Mouse (Mus musculus) heart, embryonic 15.5 days (tissue): ENCODE measurements around the gene Dlx2. TPM values are rescaled to one million over a fixed set of nuclear protein-coding genes. Genes with fewer than 3 reads are reported as not detected.
A peak's percentile ranks its signal among the peaks of the same experiment; 100 is the strongest.

Experiments used
- ATAC-seq: fragments of 200-750 bp; cut with Nextera tagmentation; replicated peaks from 2 replicates; pipeline ENCODE4 v1.8.0; 2017; ENCODE audit warnings: low read depth, moderate TSS enrichment; ENCODE audit not compliant: insufficient number of reproducible peaks, insufficient read depth, low FRiP score
- H3K27ac ChIP-seq: fragments of 300-500 bp; sonication (generic); 2 replicates; pipeline ENCODE4 v1.5.1; 2015; ENCODE audit warnings: mild to moderate bottlenecking, inconsistent platforms
- H3K27me3 ChIP-seq: fragments of 300-500 bp; sonication (generic); 2 replicates; pipeline ENCODE4 v1.6.1; 2015; ENCODE audit warnings: inconsistent platforms
- H3K36me3 ChIP-seq: fragments of 300-500 bp; sonication (generic); 2 replicates; pipeline ENCODE4 v1.6.1; 2015; ENCODE audit warnings: mild to moderate bottlenecking, inconsistent platforms
- H3K4me1 ChIP-seq: fragments of 300-500 bp; sonication (generic); replicated peaks from 2 replicates; pipeline ENCODE4 v1.6.1; 2015; ENCODE audit warnings: inconsistent platforms
- H3K4me2 ChIP-seq: fragments of 300-500 bp; sonication (generic); 2 replicates; pipeline ENCODE4 v1.6.1; 2015; ENCODE audit warnings: inconsistent platforms, mild to moderate bottlenecking, moderate library complexity
- H3K4me3 ChIP-seq: fragments of 300-500 bp; sonication (generic); 2 replicates; pipeline ENCODE4 v1.5.1; 2015; ENCODE audit warnings: mild to moderate bottlenecking, inconsistent platforms
- H3K9ac ChIP-seq: fragments of 300-500 bp; sonication (generic); 2 replicates; pipeline ENCODE4 v1.6.1; 2015; ENCODE audit warnings: mild to moderate bottlenecking, inconsistent platforms
- H3K9me3 ChIP-seq: fragments of 300-500 bp; sonication (generic); replicated peaks from 2 replicates; pipeline ENCODE4 v1.6.1; 2016; ENCODE audit warnings: inconsistent platforms
- WGBS: fragments of 180-500 bp; shearing (Covaris S2); methylation state at CpG from one replicate; pipeline ENCODE4 v1.1.7; 2015; ENCODE audit warnings: mixed read lengths; 5-methylcytosine and 5-hydroxymethylcytosine counted together
- polyA plus RNA-seq: library from polyadenylated mRNA; unstranded; fragments of >200 nt; fragmentation: Nextera tagmentation; extraction: Ambion mirVana; gene quantifications from 2 replicates; pipeline ENCODE4 v1.2.1, GENCODE M21; 2015

Dlx2 gene
- polyA plus RNA-seq, 1 experiment from 2014 or later = 0.11 TPM

GRCm38 (mm10) chr2:71534242-71535052 is 12.1 kb downstream of the Dlx2 start:
- Histone ChIP-seq H3K4me2 (no peak overlapping the region), H3K27me3 (peaks cover 97% of the 10 kb centered on the region), H3K9ac (no peak overlapping the region), H3K4me3 (no peak overlapping the region), H3K9me3 (no peaks in the 10 kb centered on the region), H3K4me1 (peaks cover 21% of the 10 kb centered on the region), H3K36me3 (no peaks in the 10 kb centered on the region), H3K27ac (no peak overlapping the region)
- 2% methylated on average over 20 of the region's 20 CpGs for WGBS
- no peak for ATAC-seq

- WGBS = 11% methylated on average over 5 of the region's 5 CpGs
- Histone ChIP-seq H3K27ac (no peak overlapping the region), H3K4me2 (no peak overlapping the region)
These were observed 13.5 kb downstream of the Dlx2 start for GRCm38 (mm10) chr2:71533094-71533493.

GRCm38 (mm10) chr2:71531990-71532970 is 14.3 kb downstream of the Dlx2 start:
- Histone ChIP-seq H3K27me3 (peaks cover 96% of the 10 kb centered on the region), H3K4me3 (no peak overlapping the region), H3K27ac (no peak overlapping the region), H3K4me1 (peaks cover 29% of the 10 kb centered on the region), H3K4me2 (no peak overlapping the region), H3K9ac (no peak overlapping the region), H3K36me3 (no peaks in the 10 kb centered on the region), H3K9me3 (no peaks in the 10 kb centered on the region)
- under 1% methylated on average over 43 of the region's 43 CpGs for WGBS
- ATAC-seq = no peak

More at GRCm38 (mm10) chr2:71533094-71533493, 13.5 kb downstream of the Dlx2 start:
- no peaks in the 10 kb centered on the region for H3K36me3 ChIP-seq
- peaks cover 27% of the 10 kb centered on the region for H3K4me1 ChIP-seq
- H3K9me3 ChIP-seq = no peaks in the 10 kb centered on the region
- no peak for ATAC-seq
- H3K9ac ChIP-seq = no peak overlapping the region
- peaks cover 97% of the 10 kb centered on the region for H3K27me3 ChIP-seq
- no peak overlapping the region for H3K4me3 ChIP-seq

- H3K36me3 ChIP-seq = no peaks in the 10 kb centered on the region
- no peak overlapping the region for H3K27ac ChIP-seq
- peaks cover 96% of the 10 kb centered on the region for H3K27me3 ChIP-seq
- no peak for ATAC-seq
- H3K4me1 ChIP-seq = peaks cover 29% of the 10 kb centered on the region
- H3K4me3 ChIP-seq = no peak overlapping the region; the same call in 1 of the 2 replicates
- H3K9ac ChIP-seq = no peak overlapping the region
- 2% methylated on average over 12 of the region's 12 CpGs for WGBS
- H3K9me3 ChIP-seq = no peaks in the 10 kb centered on the region
- no peak overlapping the region for H3K4me2 ChIP-seq
These were observed 15.4 kb downstream of the Dlx2 start for GRCm38 (mm10) chr2:71531124-71531590.

GRCm38 (mm10) chr2:71530391-71531123 is 16.0 kb downstream of the Dlx2 start:
- Histone ChIP-seq H3K4me2 (peak overlapping the region; percentile 79), H3K4me3 (peak overlapping the region; percentile 51), H3K9me3 (no peaks in the 10 kb centered on the region), H3K27me3 (peaks cover 97% of the 10 kb centered on the region), H3K4me1 (peaks cover 29% of the 10 kb centered on the region), H3K27ac (no peak overlapping the region), H3K9ac (no peak overlapping the region), H3K36me3 (no peaks in the 10 kb centered on the region)
- 2% methylated on average over 34 of the region's 34 CpGs for WGBS
- no peak for ATAC-seq

- no peaks in the 10 kb centered on the region for H3K9me3 ChIP-seq
- H3K4me2 ChIP-seq = peak overlapping the region; percentile 79
- WGBS = under 1% methylated on average over 58 of the region's 60 CpGs
- no peaks in the 10 kb centered on the region for H3K36me3 ChIP-seq
- ATAC-seq = peak; percentile 80
- H3K27me3 ChIP-seq = peaks cover 99% of the 10 kb centered on the region
- H3K4me1 ChIP-seq = peaks cover 29% of the 10 kb centered on the region
- peak overlapping the region; percentile 8; the same call in 1 of the 2 replicates for H3K9ac ChIP-seq
- H3K4me3 ChIP-seq = peak overlapping the region; percentile 51
- no peak overlapping the region for H3K27ac ChIP-seq
These were observed 16.8 kb downstream of the Dlx2 start for GRCm38 (mm10) chr2:71529511-71530351.

GRCm38 (mm10) chr2:71528714-71529510 is 17.6 kb downstream of the Dlx2 start:
- Histone ChIP-seq H3K36me3 (no peaks in the 10 kb centered on the region), H3K9ac (peak overlapping the region; percentile 8; the same call in 1 of the 2 replicates), H3K9me3 (no peaks in the 10 kb centered on the region), H3K27me3 (peaks cover 97% of the 10 kb centered on the region), H3K4me1 (peaks cover 29% of the 10 kb centered on the region), H3K4me2 (peak overlapping the region; percentile 79), H3K4me3 (peak overlapping the region; percentile 51), H3K27ac (no peak overlapping the region)
- WGBS = under 1% methylated on average over 55 of the region's 57 CpGs
- ATAC-seq = peak; percentile 29; the same call in 1 of the 2 replicates

GRCm38 (mm10) chr2:71528014-71528713 is 18.4 kb downstream of the Dlx2 start, which contains the start of gene Dlx1:
TSS of gene Dlx1 (plus strand) at chr2:71528113.
- peaks cover 29% of the 10 kb centered on the region for H3K4me1 ChIP-seq
- peaks cover 97% of the 10 kb centered on the region for H3K27me3 ChIP-seq
- peak within 1 kb of the TSS; percentile 79 for H3K4me2 ChIP-seq
- peak within 1 kb of the TSS; percentile 51 for H3K4me3 ChIP-seq
- WGBS = 2% methylated on average over 26 of the region's 26 CpGs
- no peak within 1 kb of the TSS for H3K27ac ChIP-seq
- H3K36me3 ChIP-seq = no peaks in the 10 kb centered on the region
- H3K9me3 ChIP-seq = no peaks in the 10 kb centered on the region
- ATAC-seq = no peak
- peak within 1 kb of the TSS; percentile 8; the same call in 1 of the 2 replicates for H3K9ac ChIP-seq

- Histone ChIP-seq H3K9ac (no peak overlapping the region), H3K36me3 (no peaks in the 10 kb centered on the region), H3K9me3 (no peaks in the 10 kb centered on the region), H3K27ac (no peak overlapping the region), H3K4me3 (no peak overlapping the region), H3K4me1 (peaks cover 29% of the 10 kb centered on the region), H3K4me2 (no peak overlapping the region), H3K27me3 (peaks cover 97% of the 10 kb centered on the region)
- WGBS = 4% methylated on average over 24 of the region's 24 CpGs
- ATAC-seq = no peak
These were observed 19.1 kb downstream of the Dlx2 start for GRCm38 (mm10) chr2:71527323-71528013.
